ENCODE assay signal across 8 mouse cellular contexts in genomic region chr2:22758310-22758972, GRCm38 (mm10). TPM values are rescaled to one million over a fixed set of nuclear protein-coding genes. Genes with fewer than 3 reads are reported as not detected.
DNase-seq lines count a peak whose midpoint lies in the region; ATAC-seq and TF ChIP-seq lines count a peak whose summit lies in the region.

No protein-coding gene starts in this region.

- TF ChIP-seq CTCF in layer of hippocampus, adult 2 months (conservative IDR thresholded peaks at IDR 0.05) = peak; percentile 85

- H3K27ac ChIP-seq in hindbrain, embryonic 12.5 days = no peak overlapping the region
- no peak overlapping the region for H3K27ac ChIP-seq in layer of hippocampus, adult 2 months

- no peaks in the 10 kb centered on the region for H3K4me1 ChIP-seq in hindbrain, embryonic 12.5 days

- peak; percentile 46; the same call in 1 of the 2 replicates for ATAC-seq in hindbrain, embryonic 12.5 days (ENCODE audit: low FRiP score)

- no peak overlapping the region for H3K9ac ChIP-seq in hindbrain, embryonic 12.5 days

- DNase-seq in gastrocnemius, adult 18-20 months (ENCODE audit: low spot score) = peak; percentile 73
- no peak for DNase-seq in gastrocnemius, postnatal 25 days
- peak; percentile 59 for DNase-seq in R1 (ENCODE audit: low read depth, low spot score)
- DNase-seq in embryo, embryonic 10.5 days (ENCODE audit: low spot score) = peak; percentile 77
- DNase-seq in layer of hippocampus, adult 2 months (ENCODE audit: low spot score in 2 of 2) = peak; percentile 52 to 79
- peak; percentile 69 for DNase-seq in lung, postnatal 25 days (ENCODE audit: low spot score)
- peak; percentile 62 to 77 for DNase-seq in spleen, postnatal 10 days (ENCODE audit: low spot score in 2 of 2)

- H3K4me3 ChIP-seq in hindbrain, embryonic 12.5 days = no peak overlapping the region
- H3K4me3 ChIP-seq in layer of hippocampus, adult 2 months = no peak overlapping the region

- 45% methylated on average over 6 of the region's 6 CpGs for WGBS in hindbrain, embryonic 12.5 days

- no peak overlapping the region for H3K4me2 ChIP-seq in hindbrain, embryonic 12.5 days (replicated peaks)

- H3K27me3 ChIP-seq in hindbrain, embryonic 12.5 days = no peaks in the 10 kb centered on the region

- no peaks in the 10 kb centered on the region for H3K9me3 ChIP-seq in hindbrain, embryonic 12.5 days (replicated peaks)

- H3K36me3 ChIP-seq in hindbrain, embryonic 12.5 days = no peaks in the 10 kb centered on the region

RNA-seq across cellular contexts. Expression of gene Apbb1ip, which starts 15.5 kb away (rescaled TPM):
- 1 to 10 TPM; 1.3 to 2.0 TPM for total RNA-seq in gastrocnemius, adult 18-20 months (2021)
- total RNA-seq in gastrocnemius, postnatal 25 days (2021) = 1 to 10 TPM; 2.3 to 2.5 TPM
- 0.65 and 1.7 TPM in 2 replicates for polyA plus RNA-seq in hindbrain, embryonic 12.5 days (2016; fragmentation: Nextera tagmentation; extraction: Ambion mirVana)
- total RNA-seq in layer of hippocampus, adult 2 months (2021) = 1 to 10 TPM; 5.8 to 6.0 TPM
